Mouse (Mus musculus): ENCODE measurements around the gene Wdr41.

Gene Wdr41

DNA sequence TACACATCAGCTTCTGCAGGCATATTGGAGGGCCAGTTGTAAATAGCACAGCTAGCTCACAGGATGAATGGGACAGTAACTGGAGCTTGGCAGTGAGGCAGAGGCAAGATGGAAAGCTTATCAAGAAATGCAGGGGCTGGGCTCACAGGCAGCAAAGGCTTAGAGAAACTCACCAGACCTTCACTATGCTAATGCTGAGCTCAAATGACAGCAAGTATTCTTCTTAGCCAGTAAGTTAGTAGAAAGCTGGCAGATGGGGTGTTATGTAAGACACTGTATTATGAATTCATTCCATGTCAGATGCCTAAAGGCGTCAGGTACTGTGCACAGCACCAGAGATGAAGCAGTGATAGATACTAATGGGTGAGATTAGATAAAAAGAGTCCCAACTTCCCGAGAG lies 58.6 kb downstream of the Wdr41 start:
- DNase-seq (ENCODE audit: low spot score in 2 of 2) = no peak

DNA sequence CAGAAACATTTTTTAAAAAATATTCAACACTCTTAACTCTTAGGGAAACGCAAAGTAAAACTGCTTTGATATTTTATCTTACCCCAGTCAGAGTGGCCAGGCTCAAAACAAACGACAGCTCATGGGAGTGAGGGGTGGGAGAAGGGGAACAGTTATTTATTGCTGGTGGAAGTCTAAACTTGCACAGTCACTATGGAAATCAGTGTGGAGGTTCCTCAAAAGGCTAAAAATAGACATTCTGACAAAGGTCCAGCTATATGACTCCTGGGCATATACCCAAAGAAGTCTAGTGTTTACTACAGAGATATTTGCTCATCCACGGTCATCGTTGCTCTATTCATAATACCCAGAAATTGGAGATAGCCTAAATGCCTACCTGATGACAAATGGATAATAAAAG lies 62.1 kb downstream of the Wdr41 start:
- no peak for DNase-seq (ENCODE audit: low spot score in 2 of 2)

DNA sequence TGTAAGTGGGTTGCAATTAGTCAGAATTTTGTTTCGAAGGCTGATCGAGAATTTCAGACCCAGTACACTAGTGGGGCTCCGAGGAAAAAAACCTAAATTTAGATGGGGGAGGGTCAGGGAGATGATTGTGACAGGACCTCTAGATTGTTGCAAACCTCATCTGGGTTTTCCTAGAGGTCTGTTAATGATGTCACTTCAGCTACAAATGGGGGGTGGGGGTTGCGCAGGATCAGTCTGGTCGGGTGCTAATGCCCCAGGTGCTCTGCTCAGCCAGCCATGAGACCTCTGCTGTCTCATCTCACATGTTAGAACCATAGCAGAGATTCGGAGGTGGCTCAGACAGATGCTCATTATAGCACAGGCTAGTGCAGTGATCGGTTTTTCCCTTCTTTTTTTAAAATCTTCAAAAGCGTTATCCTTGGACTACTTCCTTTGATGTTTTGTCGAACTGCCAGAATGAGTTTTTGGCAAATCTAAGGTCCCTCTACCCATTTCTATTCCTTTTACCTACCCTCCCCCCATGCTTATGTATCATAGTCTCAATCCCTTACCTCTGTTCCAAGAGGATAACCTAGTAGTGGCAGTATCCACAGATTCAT lies 64.1 kb downstream of the Wdr41 start:
- no peak for DNase-seq (ENCODE audit: low spot score in 2 of 2)

DNA sequence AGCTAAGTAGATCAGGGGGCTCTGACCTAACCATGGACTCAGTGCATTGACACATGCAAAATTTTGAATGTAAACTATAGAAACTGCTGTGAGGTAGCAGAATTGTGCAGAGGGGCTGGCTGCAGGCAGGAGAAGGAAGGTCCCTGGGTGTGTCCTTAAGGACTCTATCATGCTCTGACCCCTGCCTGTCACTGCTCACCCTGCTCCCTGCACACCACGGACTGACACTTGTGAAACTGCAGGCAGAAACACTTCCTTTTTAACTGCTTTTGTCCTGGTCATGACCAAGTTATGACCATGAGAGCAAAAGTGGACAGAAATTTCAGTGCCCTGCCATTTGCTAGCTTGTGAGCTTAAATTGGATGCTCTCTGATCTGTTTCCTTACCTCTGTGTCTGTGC lies 68.0 kb downstream of the Wdr41 start:
- no peak for DNase-seq (ENCODE audit: low spot score in 2 of 2)

DNA sequence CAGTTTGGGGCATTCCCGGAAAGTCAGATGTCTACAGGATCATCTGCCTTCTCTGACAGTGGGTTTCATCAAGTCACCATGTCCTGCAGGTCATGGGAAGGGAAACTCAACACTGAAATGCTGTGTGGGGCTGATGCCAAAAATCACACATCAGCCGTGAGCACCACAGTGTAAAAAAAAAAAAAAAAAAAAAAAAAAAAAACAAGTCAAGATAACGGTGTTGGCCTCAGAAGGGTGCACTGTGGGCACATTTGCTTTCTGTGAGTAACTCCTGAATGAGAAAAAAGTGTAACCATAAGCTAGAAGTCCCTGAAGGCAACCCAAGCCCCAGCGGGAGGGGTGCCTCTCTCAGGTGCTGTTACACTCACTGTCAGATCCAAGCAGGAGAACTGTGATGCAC lies 74.3 kb downstream of the Wdr41 start:
- DNase-seq (ENCODE audit: low spot score in 2 of 2) = no peak

DNA sequence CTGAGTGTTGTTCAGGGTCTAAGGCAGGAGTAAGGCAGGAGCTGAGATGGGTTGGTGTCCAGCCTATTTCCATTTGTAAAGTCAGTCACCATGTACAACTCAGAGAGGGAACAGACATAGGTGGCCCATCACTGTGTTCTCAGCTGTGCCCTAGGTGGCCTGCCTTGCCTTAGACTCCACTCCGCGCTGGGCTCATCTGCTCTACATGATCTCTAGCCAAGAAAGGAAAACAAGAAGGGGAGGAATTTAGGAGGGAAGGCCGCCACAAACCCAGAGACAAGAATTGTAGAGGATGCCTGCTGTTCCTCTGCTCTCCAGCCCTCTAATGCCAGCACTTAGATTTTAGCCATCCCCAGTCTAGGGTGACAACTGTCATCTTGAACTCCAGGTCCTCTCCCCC lies 76.3 kb downstream of the Wdr41 start:
- no peak for DNase-seq (ENCODE audit: low spot score in 2 of 2)

DNA sequence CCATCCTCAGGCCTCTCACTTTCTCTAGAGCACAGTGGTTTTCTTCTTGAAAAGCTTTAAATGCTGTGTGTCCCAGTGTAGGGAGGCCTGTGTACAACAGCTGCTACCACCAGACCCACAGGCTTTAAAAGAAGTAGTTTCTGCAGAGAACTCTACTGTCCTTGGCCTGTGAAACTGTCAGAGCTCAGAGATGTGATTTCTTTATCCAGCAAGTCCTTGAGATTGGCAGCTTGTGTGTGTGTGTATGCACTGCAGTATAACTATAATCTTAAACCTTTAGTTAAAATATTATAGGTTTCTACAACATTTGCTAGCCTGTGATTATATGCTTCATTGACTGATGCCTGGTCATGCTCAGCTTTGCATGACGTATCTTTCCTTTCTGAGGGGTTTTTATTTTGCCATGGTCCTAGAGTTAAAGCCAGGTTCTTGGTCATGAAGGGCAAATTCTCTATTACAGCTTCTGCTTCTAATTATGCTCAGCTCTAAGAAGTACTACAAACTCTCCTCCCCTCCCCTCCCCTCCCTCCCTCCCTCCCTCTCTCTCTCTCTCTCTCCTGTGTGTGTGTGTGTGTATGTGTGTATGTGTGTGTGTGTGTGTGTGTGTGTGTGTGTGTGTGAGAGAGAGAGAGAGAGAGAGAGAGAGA lies 79.7 kb downstream of the Wdr41 start:
- no peak for DNase-seq (ENCODE audit: low spot score in 2 of 2)

DNA sequence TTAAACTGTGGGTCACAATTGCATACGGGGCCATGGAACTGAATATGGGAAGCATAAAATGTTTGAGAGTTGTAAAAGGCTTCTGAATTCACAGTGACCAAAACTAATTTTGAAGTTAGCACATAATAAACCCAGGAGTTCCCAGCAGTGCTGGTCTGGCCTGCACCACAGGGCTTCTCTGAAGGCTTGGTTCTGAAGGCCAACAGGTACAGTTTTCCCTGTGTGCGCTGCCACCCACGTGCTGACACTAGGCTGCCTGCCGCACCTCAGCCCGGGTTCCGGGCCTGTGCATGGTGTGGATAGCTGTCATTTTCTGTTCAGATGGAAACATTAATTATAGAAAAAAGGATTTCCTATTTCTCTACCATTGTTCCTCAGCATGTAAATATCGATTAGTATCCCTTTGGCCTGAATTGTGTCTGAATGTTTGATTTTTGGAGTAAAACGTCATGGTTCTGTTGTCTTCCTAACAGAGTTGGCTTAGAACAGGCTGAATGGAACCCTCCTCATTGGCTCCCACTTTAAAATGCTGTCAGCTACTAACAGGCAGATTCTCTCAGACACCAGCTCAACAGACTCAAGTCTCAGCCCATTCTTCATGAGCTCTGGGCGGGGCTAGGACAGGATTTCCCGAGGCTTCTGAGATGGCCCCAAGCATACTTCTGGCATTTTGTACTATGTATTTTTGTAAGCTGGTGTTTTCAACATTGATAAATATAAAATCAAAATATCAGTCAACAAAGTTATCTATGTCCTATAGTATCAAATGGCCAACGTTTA lies 80.5 kb downstream of the Wdr41 start:
- DNase-seq (ENCODE audit: low spot score in 2 of 2) = no peak

DNA sequence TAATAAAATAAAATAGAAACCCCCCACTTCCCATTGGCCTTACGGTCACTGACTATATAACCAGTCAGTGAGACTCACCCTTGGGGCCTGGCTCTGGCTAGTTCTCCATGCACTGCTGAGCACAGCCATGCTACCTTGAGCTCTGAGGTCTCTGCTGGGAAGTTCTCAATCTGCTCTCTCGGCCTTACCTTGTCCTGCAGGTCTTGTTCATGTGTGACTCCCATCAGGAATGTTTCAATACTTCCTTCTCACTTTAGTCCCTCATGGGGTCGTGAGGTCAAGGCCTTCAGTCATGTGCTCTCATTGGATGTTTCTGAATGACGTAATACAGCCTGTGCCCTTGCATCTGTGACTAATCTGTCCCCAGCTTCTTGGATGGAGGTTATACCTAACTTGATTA lies 82.7 kb downstream of the Wdr41 start:
- no peak for DNase-seq (ENCODE audit: low spot score in 2 of 2)

DNA sequence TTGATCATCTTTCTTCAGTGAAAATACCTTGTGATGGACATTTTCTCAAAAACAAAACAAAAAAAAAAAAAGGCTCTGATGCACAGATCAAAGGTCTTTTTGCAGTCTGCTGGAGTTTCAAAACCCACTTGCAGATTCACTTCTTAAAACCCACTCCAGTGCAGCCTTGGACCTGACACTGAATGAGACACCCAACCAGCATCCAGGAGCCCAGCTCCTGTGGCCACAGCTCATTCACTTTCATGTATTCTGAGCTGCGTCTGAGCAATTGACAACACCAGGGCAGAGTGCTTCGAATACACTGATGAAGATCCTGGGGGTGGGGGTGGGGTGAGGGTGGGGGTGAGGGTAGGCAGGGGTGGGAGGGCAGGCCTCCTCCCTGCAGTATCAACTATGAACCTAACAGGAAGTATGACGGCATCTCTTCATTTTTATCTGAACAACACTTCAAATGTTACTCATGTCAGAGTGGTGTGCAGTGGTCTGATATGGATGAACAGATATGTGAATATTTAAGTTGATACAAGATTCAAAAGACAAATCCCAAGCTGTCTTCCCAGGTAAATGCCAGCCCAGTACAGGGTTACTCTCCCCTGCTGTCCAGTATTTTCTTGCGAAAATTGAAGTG lies 87.4 kb downstream of the Wdr41 start:
- DNase-seq (ENCODE audit: low spot score in 2 of 2) = no peak

DNA sequence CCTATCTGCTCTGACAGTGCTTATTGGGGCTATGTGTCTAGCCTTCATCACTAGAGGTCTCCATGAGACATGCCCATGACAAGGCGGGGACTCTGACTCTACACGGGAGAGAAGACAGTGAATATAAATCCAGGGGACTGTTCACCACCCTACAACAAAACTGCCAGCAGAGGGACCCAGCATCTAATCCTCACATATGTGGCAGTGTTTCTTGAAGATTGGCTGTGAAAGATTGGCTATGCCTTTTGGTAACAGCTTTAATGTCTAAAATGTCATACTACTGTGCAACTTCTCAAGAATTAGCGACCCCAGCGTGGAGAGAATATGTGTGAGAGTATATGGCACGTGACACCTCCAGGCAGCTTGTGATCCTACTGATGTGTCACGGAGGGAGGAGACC lies 91.7 kb downstream of the Wdr41 start:
- DNase-seq (ENCODE audit: low spot score in 2 of 2) = no peak

DNA sequence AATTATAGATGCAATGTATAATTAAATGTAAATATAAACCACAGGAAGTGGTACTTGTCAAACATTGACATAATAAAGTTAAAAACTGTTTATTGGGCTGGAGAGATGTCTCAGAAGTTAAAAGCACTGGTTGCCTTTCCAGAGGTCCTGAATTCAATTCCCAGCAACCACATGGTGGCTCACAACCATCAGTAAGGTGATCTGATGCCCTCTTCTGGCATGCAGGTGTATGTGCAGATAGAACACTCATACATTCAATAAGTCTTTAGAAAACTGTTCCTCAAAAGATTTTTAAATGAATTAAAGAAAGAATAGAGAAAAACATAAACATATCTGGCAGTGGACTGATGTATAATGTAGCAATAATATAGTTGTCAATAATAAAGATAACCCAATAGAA lies 94.1 kb downstream of the Wdr41 start:
- DNase-seq (ENCODE audit: low spot score in 2 of 2) = no peak

Data from spleen, postnatal 4 days (tissue).